Mouse (Mus musculus) MEL (cell line): Measurements from ENCODE around the gene Syt1. TPM values are rescaled to one million over a fixed set of nuclear protein-coding genes. Genes with fewer than 3 reads are reported as not detected.

ENCODE experiments used
- DNase-seq: peaks from one replicate; pipeline ENCODE4 v3.0.0; 2011; ENCODE audit warnings: low read depth, low spot score
- H3K27ac ChIP-seq: 2 replicates; pipeline ENCODE4 v1.5.1; 2012; ENCODE audit warnings: low read depth, mild to moderate bottlenecking, control low read depth, low read length, moderate library complexity; ENCODE audit not compliant: control insufficient read depth
- H3K27me3 ChIP-seq, 2 experiments: fragments of 150-350 bp in 1 of 2; sonication (generic) in 1 of 2; 2 replicates each; pipeline ENCODE4 v1.6.1; 2012; ENCODE audit warnings: low read length in 2 of 2, mild to moderate bottlenecking in 2 of 2, improper control_type of control experiment in 1 of 2, moderate library complexity in 1 of 2; ENCODE audit not compliant: insufficient read depth in 2 of 2, control insufficient read depth in 1 of 2
- H3K36me3 ChIP-seq, 2 experiments: 2 replicates each; pipeline ENCODE4 v1.6.1; 2012 to 2014; ENCODE audit warnings: low read length in 2 of 2, improper control_type of control experiment in 1 of 2, inconsistent platforms in 1 of 2, mild to moderate bottlenecking in 1 of 2; ENCODE audit not compliant: insufficient read depth in 2 of 2, control insufficient read depth in 1 of 2
- H3K4me1 ChIP-seq, 2 experiments: fragments of 150-350 bp in 1 of 2; sonication (generic) in 1 of 2; 2 replicates each; pipeline ENCODE4 v1.6.1; 2012; ENCODE audit warnings: low read length in 2 of 2, improper control_type of control experiment in 1 of 2, mild to moderate bottlenecking in 1 of 2; ENCODE audit not compliant: insufficient read depth in 2 of 2, control insufficient read depth in 1 of 2
- H3K4me3 ChIP-seq, 2 experiments: fragments of 150-350 bp in 1 of 2; sonication (generic) in 1 of 2; 2 replicates each; pipeline ENCODE4 v1.5.1; 2012; ENCODE audit warnings: low read depth in 2 of 2, low read length in 2 of 2, mild to moderate bottlenecking in 2 of 2, moderate library complexity in 2 of 2, control low read depth in 1 of 2, improper control_type of control experiment in 1 of 2; ENCODE audit not compliant: control insufficient read depth in 1 of 2, insufficient read depth in 1 of 2
- H3K79me2 ChIP-seq: 2 replicates; pipeline ENCODE4 v1.6.1; 2012; ENCODE audit warnings: mild to moderate bottlenecking, low read length, moderate library complexity; ENCODE audit not compliant: control insufficient read depth, poor library complexity, insufficient read depth
- H3K9ac ChIP-seq: 2 replicates; pipeline ENCODE4 v1.6.1; 2012; ENCODE audit warnings: low read depth, mild to moderate bottlenecking, control low read depth, low read length, moderate library complexity; ENCODE audit not compliant: control insufficient read depth, poor library complexity, severe bottlenecking
- H3K9me3 ChIP-seq: fragments of 150-350 bp; sonication (generic); replicated peaks from 2 replicates; pipeline ENCODE4 v1.6.1; 2012; ENCODE audit warnings: mild to moderate bottlenecking, low read length, improper control_type of control experiment, moderate library complexity; ENCODE audit not compliant: insufficient read depth
- CHD1 ChIP-seq: IDR thresholded peaks from 2 replicates; pipeline ENCODE4 v1.6.1; 2012; ENCODE audit warnings: low read depth, mild to moderate bottlenecking, inconsistent platforms, low read length, improper control_type of control experiment
- ETS1 ChIP-seq: IDR thresholded peaks from 2 replicates; pipeline ENCODE4 v1.6.1; 2012; ENCODE audit warnings: low read depth, mild to moderate bottlenecking, inconsistent platforms, low read length, improper control_type of control experiment, moderate library complexity
- GATA1 ChIP-seq: IDR thresholded peaks from 2 replicates; pipeline ENCODE4 v1.6.1; 2011; ENCODE audit warnings: low read depth, low read length, improper control_type of control experiment
- MAZ ChIP-seq: IDR thresholded peaks from 2 replicates; pipeline ENCODE4 v1.6.1; 2012; ENCODE audit warnings: low read depth, mild to moderate bottlenecking, inconsistent platforms, low read length, improper control_type of control experiment
- MEF2A ChIP-seq: IDR thresholded peaks from 2 replicates; pipeline ENCODE4 v1.6.1; 2014; ENCODE audit warnings: low read depth, mild to moderate bottlenecking, inconsistent platforms, low read length, improper control_type of control experiment; ENCODE audit not compliant: poor library complexity, insufficient replicate concordance, severe bottlenecking; ENCODE audit errors: extremely low read depth
- MXI1 ChIP-seq: IDR thresholded peaks from 2 replicates; pipeline ENCODE4 v1.6.1; 2011; ENCODE audit warnings: mild to moderate bottlenecking, low read depth, low read length, improper control_type of control experiment
- MYC ChIP-seq: IDR thresholded peaks from 2 replicates; pipeline ENCODE4 v1.6.1; 2011; ENCODE audit warnings: low read depth, mild to moderate bottlenecking, low read length, improper control_type of control experiment, moderate library complexity
- POLR2AphosphoS5 ChIP-seq: IDR thresholded peaks from 2 replicates; pipeline ENCODE4 v1.6.1; 2012; ENCODE audit warnings: low read depth, borderline replicate concordance, mild to moderate bottlenecking, inconsistent platforms, low read length, moderate library complexity, mixed read lengths
- RAD21 ChIP-seq: IDR thresholded peaks from 2 replicates; pipeline ENCODE4 v1.6.1; 2011; ENCODE audit warnings: mild to moderate bottlenecking, low read depth, low read length, improper control_type of control experiment
- RCOR1 ChIP-seq: IDR thresholded peaks from 2 replicates; pipeline ENCODE4 v1.6.1; 2012; ENCODE audit warnings: low read depth, mild to moderate bottlenecking, inconsistent platforms, low read length, improper control_type of control experiment
- SMC3 ChIP-seq: IDR thresholded peaks from 2 replicates; pipeline ENCODE4 v1.6.1; 2011; ENCODE audit warnings: low read depth, low read length, improper control_type of control experiment
- TCF12 ChIP-seq: IDR thresholded peaks from 2 replicates; pipeline ENCODE4 v1.6.1; 2014; ENCODE audit warnings: low read depth, mild to moderate bottlenecking, inconsistent platforms, low read length, improper control_type of control experiment, moderate library complexity
- ZKSCAN1 ChIP-seq: IDR thresholded peaks from 2 replicates; pipeline ENCODE4 v1.6.1; 2012; ENCODE audit warnings: low read depth, mild to moderate bottlenecking, inconsistent platforms, low read length, improper control_type of control experiment, moderate library complexity
- ZMIZ1 ChIP-seq: IDR thresholded peaks from 2 replicates; pipeline ENCODE4 v1.6.1; 2012; ENCODE audit warnings: low read depth, mild to moderate bottlenecking, inconsistent platforms, low read length, improper control_type of control experiment, moderate library complexity
- polyA plus RNA-seq, 2 experiments: library from polyadenylated mRNA; stranded (reverse) in 1 of 2; unstranded in 1 of 2; fragments of >175 nt in 1 of 2; fragments of >200 nt in 1 of 2; gene quantifications; 2 replicates each; pipeline versions ENCODE4 v1.2.1 to v1.2.4; 2012; ENCODE audit warnings: low replicate concordance in 2 of 2, low read depth in 1 of 2; ENCODE audit not compliant: insufficient read length in 2 of 2, insufficient read depth in 1 of 2, missing spikeins in 1 of 2
- total RNA-seq: library from RNA; depleted of rRNA; stranded (reverse); fragments of 300-350 nt; gene quantifications from 2 replicates; pipeline ENCODE4 v1.2.3, GENCODE M21; 2012

The Syt1 gene
- total and polyA plus RNA-seq, 3 experiments = not detected

- no peak overlapping the region for H3K9ac ChIP-seq
- DNase-seq = no peak
Measured at GRCm38 (mm10) chr10:108874687-108875086, 136.1 kb downstream of the Syt1 start.

GRCm38 (mm10) chr10:108872359-108872758 lies 138.4 kb downstream of the Syt1 start:
- Histone ChIP-seq H3K79me2 (no peaks in the 10 kb centered on the region), H3K27me3 (no peaks in the 10 kb centered on the region), H3K9ac (no peak overlapping the region), H3K4me1 (no peaks in the 10 kb centered on the region), H3K36me3 (no peaks in the 10 kb centered on the region), H3K27ac (no peak overlapping the region), H3K9me3 (no peaks in the 10 kb centered on the region), H3K4me3 (no peak overlapping the region)
- no peak for DNase-seq
- no peak for TF ChIP-seq CHD1
- TF ChIP-seq MAZ = no peak
- TF ChIP-seq MYC = no peak
- no peak for TF ChIP-seq SMC3
- no peak for TF ChIP-seq ZMIZ1
- TF ChIP-seq MEF2A = no peak
- TF ChIP-seq RCOR1 = no peak
- TF ChIP-seq POLR2AphosphoS5 = no peak
- no peak for TF ChIP-seq RAD21

More at GRCm38 (mm10) chr10:108874687-108875086, 136.1 kb downstream of the Syt1 start:
- no peaks in the 10 kb centered on the region for H3K27me3 ChIP-seq
- no peak for TF ChIP-seq MAZ
- no peak for TF ChIP-seq ZKSCAN1
- no peaks in the 10 kb centered on the region for H3K36me3 ChIP-seq
- H3K9me3 ChIP-seq = no peaks in the 10 kb centered on the region
- H3K79me2 ChIP-seq = no peaks in the 10 kb centered on the region
- H3K27ac ChIP-seq = no peak overlapping the region
- H3K4me1 ChIP-seq = no peaks in the 10 kb centered on the region
- H3K4me3 ChIP-seq = no peak overlapping the region

GRCm38 (mm10) chr10:108870586-108870985 lies 140.2 kb downstream of the Syt1 start:
- no peak for TF ChIP-seq MXI1
- TF ChIP-seq ZKSCAN1 = no peak
- no peak for TF ChIP-seq CHD1
- no peak for TF ChIP-seq GATA1
- no peak for TF ChIP-seq ETS1
- TF ChIP-seq SMC3 = no peak
- TF ChIP-seq TCF12 = no peak
- no peak for TF ChIP-seq MAZ
- Histone ChIP-seq H3K4me1 (no peaks in the 10 kb centered on the region), H3K9me3 (no peaks in the 10 kb centered on the region), H3K27me3 (no peaks in the 10 kb centered on the region), H3K27ac (no peak overlapping the region), H3K9ac (no peak overlapping the region), H3K4me3 (no peak overlapping the region), H3K36me3 (no peaks in the 10 kb centered on the region), H3K79me2 (no peaks in the 10 kb centered on the region)
- DNase-seq = no peak
